In genomic region chr2:32570698-32571494, GRCm38 (mm10) we compare ENCODE assay signal across 8 mouse cellular contexts. TPM values are rescaled to one million over a fixed set of nuclear protein-coding genes. Genes with fewer than 3 reads are reported as not detected.
DNase-seq lines count a peak whose midpoint lies in the region; ATAC-seq lines count a peak whose summit lies in the region.

Dpm2 (plus strand) TSS chr2:32570858.

- peak within 1 kb of the TSS; percentile 69 for H3K27ac ChIP-seq in hindbrain, embryonic 16.5 days (ENCODE audit: low read depth, low read length)
- H3K27ac ChIP-seq in macrophage: peak within 1 kb of the TSS; percentile 67

- peak within 1 kb of the TSS; percentile 88 for H3K4me2 ChIP-seq in hindbrain, embryonic 16.5 days (ENCODE audit: low read length)

- peak; percentile 80 for DNase-seq in WW6 (ENCODE audit: low read depth, low spot score)
- peak; percentile 73 to 85 for DNase-seq in cerebellum, postnatal 4 days (ENCODE audit: low spot score in 2 of 2)
- peak; percentile 93 for DNase-seq in gastrocnemius, adult 18-20 months (ENCODE audit: low spot score)
- peak; percentile 89 to 92 for DNase-seq in left cerebral cortex, adult 18-20 months (ENCODE audit: low spot score in 2 of 2)
- peak; percentile 95 for DNase-seq in right cerebral cortex, adult 18-20 months
- peak; percentile 57 for DNase-seq in urinary bladder, postnatal 10 days (ENCODE audit: low spot score)

- H3K4me1 ChIP-seq in hindbrain, embryonic 16.5 days (ENCODE audit: control insufficient read depth, insufficient read depth, low read depth, low read length): peaks cover 14% of the 10 kb centered on the region

- H3K79me2 ChIP-seq in macrophage (ENCODE audit: inconsistent target): peaks cover 22% of the 10 kb centered on the region

- no peaks in the 10 kb centered on the region for H3K9me3 ChIP-seq in hindbrain, embryonic 16.5 days (ENCODE audit: control insufficient read depth, low read length)

- peak; percentile 84 for ATAC-seq in hindbrain, embryonic 16.5 days

- H3K4me3 ChIP-seq in hindbrain, embryonic 16.5 days (ENCODE audit: low read length): peak within 1 kb of the TSS; percentile 63
- peak within 1 kb of the TSS; percentile 98 for H3K4me3 ChIP-seq in macrophage (ENCODE audit: inconsistent target)

- H3K9ac ChIP-seq in hindbrain, embryonic 16.5 days (ENCODE audit: low read depth, low read length): peak within 1 kb of the TSS; percentile 65

- 2% methylated on average over 35 of the region's 36 CpGs for whole genome bisulfite sequencing in hindbrain, embryonic 16.5 days
- under 1% methylated on average over 31 of the region's 36 CpGs for WGBS in macrophage (ENCODE audit: missing documents)

- H3K36me3 ChIP-seq in hindbrain, embryonic 16.5 days (ENCODE audit: control insufficient read depth, insufficient read depth, low read length): peaks cover 16% of the 10 kb centered on the region
- peaks cover 10% of the 10 kb centered on the region; the same call in 1 of the 2 replicates for H3K36me3 ChIP-seq in macrophage (ENCODE audit: inconsistent target)

- H3K27me3 ChIP-seq in hindbrain, embryonic 16.5 days (replicated peaks; ENCODE audit: control insufficient read depth, insufficient read depth, low read length): no peaks in the 10 kb centered on the region

RNA-seq across cellular contexts. Expression of gene Dpm2, which starts in this region (rescaled TPM):
- 10 to 100 TPM; 11.7 to 12.6 TPM for total RNA-seq in gastrocnemius, adult 18-20 months (2021)
- 142 and 150 TPM in 2 replicates for polyA plus RNA-seq in hindbrain, embryonic 16.5 days (2015; fragmentation: Nextera tagmentation; extraction: Ambion mirVana)
- total RNA-seq in left cerebral cortex, adult 18-20 months (2021): 10 to 100 TPM; 71.4 to 77.1 TPM
- total RNA-seq in macrophage (2018; cell fraction: chromatin; rRNA removed): 10 to 100 TPM; 32.2 to 61.0 (median 47.4) TPM
- total RNA-seq in macrophage (2018; cell fraction: cytosol; rRNA removed): 10 to 100 TPM; 66.4 to 91.8 (median 78.1) TPM
- total RNA-seq in macrophage (2018; cell fraction: nucleus; rRNA removed): 10 to 100 TPM; 53.1 to 95.2 (median 76.3) TPM
- polyA plus RNA-seq in macrophage (2018): 48.3 to 76.8 TPM (median 72.3 TPM) in 3 replicates

Comparison
In these comparisons a context has a peak if more than half of its experiments do, and no peak if none do; other contexts are left out.
1. Peak in every context shown above with its lines: DNase-seq, ATAC-seq, H3K4me3 ChIP-seq and H3K27ac ChIP-seq.
2. RNA of gene Dpm2 (total RNA-seq): 71.4 to 77.1 TPM in left cerebral cortex, adult 18-20 months; 11.7 to 12.6 TPM in gastrocnemius, adult 18-20 months; every median in the first group is over 4 times any median in the second.